Mouse (Mus musculus) intestine, postnatal 0 days (tissue): ENCODE data around the gene Adcy5. TPM values are rescaled to one million over a fixed set of nuclear protein-coding genes. Genes with fewer than 3 reads are reported as not detected.

Experiments used
- ATAC-seq: fragments of 200-750 bp; cut with Nextera tagmentation; 2 replicates; pipeline ENCODE4 v1.8.0; 2017; ENCODE audit warnings: mild to moderate bottlenecking, moderate TSS enrichment, moderate library complexity
- H3K27ac ChIP-seq: fragments of 300-500 bp; sonication (generic); 2 replicates; pipeline ENCODE4 v1.5.1; 2014; ENCODE audit warnings: mild to moderate bottlenecking, low read depth, low read length, moderate library complexity
- H3K27me3 ChIP-seq: fragments of 300-500 bp; sonication (generic); replicated peaks from 2 replicates; pipeline ENCODE4 v1.6.1; 2014; ENCODE audit warnings: low read length, mixed read lengths; ENCODE audit not compliant: control insufficient read depth, insufficient read depth
- H3K36me3 ChIP-seq: fragments of 300-500 bp; sonication (generic); 2 replicates; pipeline ENCODE4 v1.6.1; 2014; ENCODE audit warnings: mild to moderate bottlenecking, moderate library complexity; ENCODE audit not compliant: control insufficient read depth, insufficient read depth
- H3K4me1 ChIP-seq: fragments of 300-500 bp; sonication (generic); replicated peaks from 2 replicates; pipeline ENCODE4 v1.6.1; 2014; ENCODE audit warnings: antibody characterized with exemption, low read length, mixed read lengths; ENCODE audit not compliant: control insufficient read depth, insufficient read depth
- H3K4me2 ChIP-seq: fragments of 300-500 bp; sonication (generic); replicated peaks from 2 replicates; pipeline ENCODE4 v1.6.1; 2014; ENCODE audit warnings: low read depth, mild to moderate bottlenecking, moderate library complexity
- H3K4me3 ChIP-seq: fragments of 300-500 bp; sonication (generic); 2 replicates; pipeline ENCODE4 v1.5.1; 2014; ENCODE audit warnings: low read depth, low read length
- H3K9ac ChIP-seq: fragments of 300-500 bp; sonication (generic); 2 replicates; pipeline ENCODE4 v1.6.1; 2014; ENCODE audit warnings: mild to moderate bottlenecking, low read depth, low read length
- H3K9me3 ChIP-seq: fragments of 300-500 bp; sonication (generic); 2 replicates; pipeline ENCODE4 v1.6.1; 2016; ENCODE audit warnings: mixed run types; ENCODE audit not compliant: control insufficient read depth
- CTCF ChIP-seq: sonication (generic); IDR thresholded peaks from 2 replicates; pipeline ENCODE4 v1.5.1; 2016; ENCODE audit warnings: low read depth, mild to moderate bottlenecking, control low read depth, antibody characterized with exemption, moderate library complexity
- WGBS: fragments of 180-500 bp; shearing (Covaris S2); extraction: QIAGEN DNeasy Blood & Tissue Kit; methylation state at CpG from one replicate; pipeline ENCODE4 v1.1.7; 2014; 5-methylcytosine and 5-hydroxymethylcytosine counted together
- polyA plus RNA-seq: library from polyadenylated mRNA; unstranded; fragments of >200 nt; fragmentation: Nextera tagmentation; extraction: Ambion mirVana; gene quantifications from 2 replicates; pipeline ENCODE4 v1.2.1, GENCODE M21; 2015

The Adcy5 gene
- polyA plus RNA-seq, 1 experiment from 2014 or later, result 1.8 TPM

- TF ChIP-seq CTCF, result no peak
- no peak for ATAC-seq
- no peaks in the 10 kb centered on the region; the same call in 1 of the 2 replicates for H3K36me3 ChIP-seq
- H3K4me3 ChIP-seq, result no peak overlapping the region
- H3K27me3 ChIP-seq, result no peaks in the 10 kb centered on the region
- no peaks in the 10 kb centered on the region for H3K4me1 ChIP-seq
- 80% methylated on average over 6 of the region's 6 CpGs for WGBS
- H3K27ac ChIP-seq, result no peak overlapping the region
- no peaks in the 10 kb centered on the region for H3K9me3 ChIP-seq
- H3K4me2 ChIP-seq, result no peak overlapping the region
- no peak overlapping the region for H3K9ac ChIP-seq
Measured at GRCm38 (mm10) chr16:35278166-35278565, 123.5 kb downstream of the Adcy5 start.

- WGBS, result 85% methylated on average over 2 of the region's 2 CpGs
- no peak for ATAC-seq
- H3K27me3 ChIP-seq, result no peaks in the 10 kb centered on the region
- no peak overlapping the region for H3K4me3 ChIP-seq
- no peak overlapping the region for H3K27ac ChIP-seq
- no peaks in the 10 kb centered on the region for H3K4me1 ChIP-seq
- no peak overlapping the region for H3K9ac ChIP-seq
- no peak for TF ChIP-seq CTCF
- no peaks in the 10 kb centered on the region for H3K9me3 ChIP-seq
- H3K36me3 ChIP-seq, result no peaks in the 10 kb centered on the region; the same call in 1 of the 2 replicates
- no peak overlapping the region for H3K4me2 ChIP-seq
Measured at GRCm38 (mm10) chr16:35282456-35282855, 127.8 kb downstream of the Adcy5 start.

GRCm38 (mm10) chr16:35285821-35286220 is 131.1 kb downstream of the Adcy5 start:
- no peak overlapping the region for H3K4me3 ChIP-seq

GRCm38 (mm10) chr16:35287244-35287643 is 132.6 kb downstream of the Adcy5 start:
- 86% methylated on average over 5 of the region's 5 CpGs for WGBS
- no peaks in the 10 kb centered on the region for H3K4me1 ChIP-seq
- ATAC-seq, result no peak

More at GRCm38 (mm10) chr16:35285821-35286220, 131.1 kb downstream of the Adcy5 start:
- no peak for ATAC-seq
- Histone ChIP-seq H3K9me3 (no peaks in the 10 kb centered on the region), H3K36me3 (no peaks in the 10 kb centered on the region; the same call in 1 of the 2 replicates), H3K9ac (no peak overlapping the region), H3K27ac (no peak overlapping the region), H3K4me1 (no peaks in the 10 kb centered on the region), H3K27me3 (no peaks in the 10 kb centered on the region), H3K4me2 (no peak overlapping the region)
- no peak for TF ChIP-seq CTCF
- WGBS, result 76% methylated on average over 9 of the region's 9 CpGs

GRCm38 (mm10) chr16:35297786-35298185 is 143.1 kb downstream of the Adcy5 start:
- Histone ChIP-seq H3K9ac (no peak overlapping the region), H3K4me1 (no peaks in the 10 kb centered on the region), H3K4me3 (no peak overlapping the region), H3K4me2 (no peak overlapping the region), H3K27me3 (no peaks in the 10 kb centered on the region), H3K36me3 (peaks cover 3% of the 10 kb centered on the region; the same call in 1 of the 2 replicates), H3K9me3 (no peaks in the 10 kb centered on the region), H3K27ac (no peak overlapping the region)
- 73% methylated on average over 5 of the region's 5 CpGs for whole genome bisulfite sequencing
- no peak for TF ChIP-seq CTCF
- ATAC-seq, result no peak

More at GRCm38 (mm10) chr16:35287244-35287643, 132.6 kb downstream of the Adcy5 start:
- H3K27me3 ChIP-seq, result no peaks in the 10 kb centered on the region
- H3K9ac ChIP-seq, result no peak overlapping the region
- no peak overlapping the region for H3K4me3 ChIP-seq
- no peaks in the 10 kb centered on the region for H3K9me3 ChIP-seq
- no peaks in the 10 kb centered on the region; the same call in 1 of the 2 replicates for H3K36me3 ChIP-seq
- H3K27ac ChIP-seq, result no peak overlapping the region
- H3K4me2 ChIP-seq, result no peak overlapping the region
- no peak for TF ChIP-seq CTCF

- no peaks in the 10 kb centered on the region for H3K4me1 ChIP-seq
- no peak overlapping the region for H3K4me3 ChIP-seq
- H3K27ac ChIP-seq, result no peak overlapping the region
- H3K27me3 ChIP-seq, result no peaks in the 10 kb centered on the region
- TF ChIP-seq CTCF, result no peak
- no peak overlapping the region for H3K4me2 ChIP-seq
- no peaks in the 10 kb centered on the region for H3K9me3 ChIP-seq
- ATAC-seq, result no peak
- H3K36me3 ChIP-seq, result peaks cover 16% of the 10 kb centered on the region; the same call in 1 of the 2 replicates
- no peak overlapping the region for H3K9ac ChIP-seq
- WGBS, result 82% methylated on average over 6 of the region's 6 CpGs
Measured at GRCm38 (mm10) chr16:35300156-35300555, 145.5 kb downstream of the Adcy5 start.
